Mouse (Mus musculus) kidney, embryonic 16.5 days (tissue): ENCODE data around the gene Dio2. TPM values are rescaled to one million over a fixed set of nuclear protein-coding genes. Genes with fewer than 3 reads are reported as not detected.

Experiments
- ATAC-seq: fragments of 200-750 bp; cut with Nextera tagmentation; 2 replicates; pipeline ENCODE4 v1.8.0; 2017; ENCODE audit warnings: moderate TSS enrichment; ENCODE audit not compliant: low FRiP score, low TSS enrichment
- H3K27ac ChIP-seq: fragments of 300-500 bp; sonication (generic); 2 replicates; pipeline ENCODE4 v1.5.1; 2014; ENCODE audit warnings: low read length
- H3K27me3 ChIP-seq: fragments of 300-500 bp; sonication (generic); 2 replicates; pipeline ENCODE4 v1.6.1; 2014; ENCODE audit warnings: low read length, control low read depth, mixed read lengths; ENCODE audit not compliant: insufficient read depth
- H3K36me3 ChIP-seq: fragments of 300-500 bp; sonication (generic); 2 replicates; pipeline ENCODE4 v1.6.1; 2014; ENCODE audit warnings: low read length, control low read depth, mixed read lengths; ENCODE audit not compliant: insufficient read depth
- H3K4me1 ChIP-seq: fragments of 300-500 bp; sonication (generic); 2 replicates; pipeline ENCODE4 v1.6.1; 2014; ENCODE audit warnings: low read length, control low read depth, mixed read lengths; ENCODE audit not compliant: insufficient read depth
- H3K4me2 ChIP-seq: fragments of 300-500 bp; sonication (generic); replicated peaks from 2 replicates; pipeline ENCODE4 v1.6.1; 2014; ENCODE audit warnings: low read depth, low read length
- H3K4me3 ChIP-seq: fragments of 300-500 bp; sonication (generic); 2 replicates; pipeline ENCODE4 v1.5.1; 2014; ENCODE audit warnings: mild to moderate bottlenecking, low read length
- H3K9ac ChIP-seq: fragments of 300-500 bp; sonication (generic); replicated peaks from 2 replicates; pipeline ENCODE4 v1.6.1; 2014; ENCODE audit warnings: low read length
- H3K9me3 ChIP-seq: fragments of 300-500 bp; sonication (generic); 2 replicates; pipeline ENCODE4 v1.6.1; 2016; ENCODE audit warnings: low read length, control low read depth
- WGBS: fragments of 180-500 bp; shearing (Covaris S2); extraction: QIAGEN DNeasy Blood & Tissue Kit; methylation state at CpG from one replicate; pipeline ENCODE4 v1.1.7; 2014; 5-methylcytosine and 5-hydroxymethylcytosine counted together
- polyA plus RNA-seq: library from polyadenylated mRNA; unstranded; fragments of >200 nt; fragmentation: Nextera tagmentation; extraction: Ambion mirVana; gene quantifications from 2 replicates; pipeline ENCODE4 v1.2.1, GENCODE M21; 2015

Dio2 gene
- polyA plus RNA-seq, 1 experiment from 2014 or later = 0.16 TPM

DNA sequence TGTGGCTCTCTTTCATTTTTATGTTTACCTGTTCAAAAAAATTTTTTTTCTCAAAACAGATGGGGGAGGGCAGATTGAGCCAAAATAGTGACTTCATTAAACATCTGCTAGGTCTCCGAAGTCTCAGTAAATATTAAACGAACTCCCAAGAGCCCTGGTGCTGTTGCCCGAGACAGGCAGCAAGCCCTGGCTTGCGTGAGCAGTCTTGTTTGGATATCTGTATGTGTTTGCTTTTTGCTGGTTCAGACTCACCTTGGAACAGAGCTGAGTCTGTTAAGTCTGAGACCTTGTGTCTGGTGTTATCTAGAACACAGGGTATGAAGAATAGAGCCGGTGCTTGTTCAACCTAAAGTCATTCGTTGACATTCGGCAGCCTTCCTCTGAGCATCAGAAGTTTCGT, 13.1 kb downstream of the Dio2 start:
- Histone ChIP-seq H3K9me3 (no peaks in the 10 kb centered on the region), H3K27ac (no peak overlapping the region), H3K4me2 (no peak overlapping the region), H3K9ac (no peak overlapping the region), H3K27me3 (no peaks in the 10 kb centered on the region), H3K4me1 (no peaks in the 10 kb centered on the region), H3K36me3 (no peaks in the 10 kb centered on the region), H3K4me3 (no peak overlapping the region)
- ATAC-seq = no peak
- 80% methylated on average over 8 of the region's 8 CpGs for WGBS

DNA sequence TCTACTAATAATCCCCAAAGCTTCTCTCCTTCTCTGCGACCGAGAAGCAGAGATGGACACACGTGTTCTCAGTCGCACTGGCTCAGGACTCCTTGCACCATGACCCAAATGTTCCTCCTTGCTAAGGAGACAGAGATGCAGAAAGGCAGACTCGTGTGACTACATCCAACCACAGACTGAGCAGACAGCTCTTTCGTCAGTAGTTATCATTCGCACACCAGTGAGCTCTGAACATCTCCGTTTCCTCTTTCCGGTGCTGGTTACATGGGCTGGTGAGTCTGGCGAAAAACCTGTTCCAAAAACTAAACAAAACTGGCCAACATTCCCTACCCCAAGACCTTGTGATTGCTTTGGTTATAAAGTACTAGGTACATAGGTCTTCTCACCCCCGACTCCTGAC, 13.6 kb downstream of the Dio2 start:
- Histone ChIP-seq H3K9me3 (no peaks in the 10 kb centered on the region), H3K27ac (no peak overlapping the region), H3K4me3 (no peak overlapping the region), H3K9ac (no peak overlapping the region), H3K27me3 (no peaks in the 10 kb centered on the region), H3K4me1 (no peaks in the 10 kb centered on the region), H3K36me3 (no peaks in the 10 kb centered on the region), H3K4me2 (no peak overlapping the region)
- 73% methylated on average over 11 of the region's 11 CpGs for WGBS
- peak; percentile 27; the same call in 1 of the 2 replicates for ATAC-seq

GRCm38 (mm10) chr12:90694135-90694534, 44.1 kb downstream of the Dio2 start:
- Histone ChIP-seq H3K9ac (no peak overlapping the region), H3K4me2 (no peak overlapping the region), H3K9me3 (no peaks in the 10 kb centered on the region), H3K4me3 (no peak overlapping the region), H3K27ac (no peak overlapping the region), H3K36me3 (no peaks in the 10 kb centered on the region), H3K4me1 (no peaks in the 10 kb centered on the region), H3K27me3 (no peaks in the 10 kb centered on the region)
- WGBS = 76% methylated on average over 2 of the region's 2 CpGs
- ATAC-seq = no peak
